Mouse (Mus musculus) midbrain, embryonic 10.5 days (tissue): ENCODE measurements around the gene Xpot. TPM values are rescaled to one million over a fixed set of nuclear protein-coding genes. Genes with fewer than 3 reads are reported as not detected.

ENCODE experiments used
- DNase-seq: peaks from one replicate; pipeline ENCODE4 v3.0.0-alpha.2; 2017; ENCODE audit warnings: low spot score
- H3K27ac ChIP-seq: fragments of 300-500 bp; sonication (generic); replicated peaks from 2 replicates; pipeline ENCODE4 v1.5.1; 2016; ENCODE audit warnings: mild to moderate bottlenecking
- H3K27me3 ChIP-seq: fragments of 300-500 bp; sonication (generic); 2 replicates; pipeline ENCODE4 v1.6.1; 2016; ENCODE audit warnings: low read depth, mild to moderate bottlenecking; ENCODE audit not compliant: poor library complexity, severe bottlenecking
- H3K36me3 ChIP-seq: fragments of 300-500 bp; sonication (generic); 2 replicates; pipeline ENCODE4 v1.6.1; 2016; ENCODE audit warnings: mild to moderate bottlenecking, moderate library complexity
- H3K4me1 ChIP-seq: fragments of 300-500 bp; sonication (generic); 2 replicates; pipeline ENCODE4 v1.6.1; 2016
- H3K4me3 ChIP-seq: fragments of 300-500 bp; sonication (generic); 2 replicates; pipeline ENCODE4 v1.5.1; 2016; ENCODE audit warnings: mild to moderate bottlenecking, moderate library complexity
- H3K9me3 ChIP-seq: fragments of 300-500 bp; sonication (generic); replicated peaks from 2 replicates; pipeline ENCODE4 v1.6.1; 2016; ENCODE audit warnings: mild to moderate bottlenecking
- WGBS: fragments of 180-500 bp; shearing (Covaris S2); methylation state at CpG from one replicate; pipeline ENCODE4 v1.1.7; 2016; 5-methylcytosine and 5-hydroxymethylcytosine counted together
- polyA plus RNA-seq: library from polyadenylated mRNA; unstranded; fragments of >200 nt; fragmentation: Nextera tagmentation; extraction: Ambion mirVana; gene quantifications from 2 replicates; pipeline ENCODE4 v1.2.1, GENCODE M21; 2016

The Xpot gene
- polyA plus RNA-seq, 1 experiment from 2014 or later: 54.7 TPM

GRCm38 (mm10) chr10:121640150-121640930 is 14.2 kb upstream of the Xpot start:
- 52% methylated on average over 6 of the region's 6 CpGs for WGBS
- Histone ChIP-seq H3K9me3 (no peaks in the 10 kb centered on the region), H3K27me3 (peaks cover 49% of the 10 kb centered on the region), H3K4me1 (peaks cover 29% of the 10 kb centered on the region), H3K36me3 (no peaks in the 10 kb centered on the region), H3K27ac (no peak overlapping the region), H3K4me3 (no peak overlapping the region)
- DNase-seq: peak; percentile 50

- H3K9me3 ChIP-seq: no peaks in the 10 kb centered on the region
- H3K27me3 ChIP-seq: peaks cover 48% of the 10 kb centered on the region
- peaks cover 29% of the 10 kb centered on the region for H3K4me1 ChIP-seq
- no peaks in the 10 kb centered on the region for H3K36me3 ChIP-seq
- no peak overlapping the region for H3K4me3 ChIP-seq
- H3K27ac ChIP-seq: no peak overlapping the region
- DNase-seq: no peak
- WGBS: 81% methylated on average over 5 of the region's 5 CpGs
These were observed 13.4 kb upstream of the Xpot start for GRCm38 (mm10) chr10:121639573-121639972.

GRCm38 (mm10) chr10:121636276-121636675 is 10.1 kb upstream of the Xpot start:
- Histone ChIP-seq H3K9me3 (no peaks in the 10 kb centered on the region), H3K36me3 (no peaks in the 10 kb centered on the region), H3K27ac (no peak overlapping the region), H3K27me3 (peaks cover 15% of the 10 kb centered on the region), H3K4me1 (peaks cover 16% of the 10 kb centered on the region), H3K4me3 (no peak overlapping the region)
- DNase-seq: no peak
- WGBS: 93% methylated on average over 6 of the region's 6 CpGs

GRCm38 (mm10) chr10:121634159-121634558 is 8.0 kb upstream of the Xpot start:
- Histone ChIP-seq H3K27me3 (no peaks in the 10 kb centered on the region), H3K36me3 (no peaks in the 10 kb centered on the region), H3K4me1 (no peaks in the 10 kb centered on the region), H3K4me3 (no peak overlapping the region), H3K27ac (no peak overlapping the region), H3K9me3 (no peaks in the 10 kb centered on the region)
- WGBS: 74% methylated on average over 1 of the region's 1 CpGs
- DNase-seq: no peak

GRCm38 (mm10) chr10:121628561-121629040 is 2.5 kb upstream of the Xpot start:
- H3K4me1 ChIP-seq: peaks cover 24% of the 10 kb centered on the region
- 88% methylated on average over 6 of the region's 6 CpGs for WGBS
- no peaks in the 10 kb centered on the region for H3K36me3 ChIP-seq
- no peak overlapping the region for H3K27ac ChIP-seq
- no peak overlapping the region for H3K4me3 ChIP-seq
- DNase-seq: no peak
- no peaks in the 10 kb centered on the region for H3K9me3 ChIP-seq
- no peaks in the 10 kb centered on the region for H3K27me3 ChIP-seq

- Histone ChIP-seq H3K4me3 (0 out of 2 replicates have a peak overlapping the region, but pooled peaks have one; percentile 80), H3K27me3 (no peaks in the 10 kb centered on the region), H3K9me3 (no peaks in the 10 kb centered on the region), H3K27ac (0 out of 2 replicates have a peak overlapping the region, but pooled peaks have one; percentile 95), H3K36me3 (peaks cover 8% of the 10 kb centered on the region), H3K4me1 (peaks cover 26% of the 10 kb centered on the region)
- 90% methylated on average over 10 of the region's 10 CpGs for WGBS
- DNase-seq: no peak
These were observed 1.2 kb upstream of the Xpot start for GRCm38 (mm10) chr10:121627216-121627852.

GRCm38 (mm10) chr10:121625407-121626185 is 536 bp downstream of the Xpot start:
- Histone ChIP-seq H3K4me3 (peak overlapping the region; percentile 80), H3K36me3 (peaks cover 25% of the 10 kb centered on the region), H3K4me1 (peaks cover 26% of the 10 kb centered on the region), H3K27ac (peak overlapping the region; percentile 95), H3K9me3 (no peaks in the 10 kb centered on the region), H3K27me3 (no peaks in the 10 kb centered on the region)
- DNase-seq: no peak
- WGBS: 2% methylated on average over 41 of the region's 41 CpGs

GRCm38 (mm10) chr10:121625006-121625405 is 1.1 kb downstream of the Xpot start:
- 34% methylated on average over 9 of the region's 9 CpGs for WGBS
- Histone ChIP-seq H3K4me3 (peak overlapping the region; percentile 80), H3K9me3 (no peaks in the 10 kb centered on the region), H3K36me3 (peaks cover 31% of the 10 kb centered on the region), H3K4me1 (peaks cover 26% of the 10 kb centered on the region), H3K27ac (peak overlapping the region; percentile 95; the same call in 1 of the 2 replicates), H3K27me3 (no peaks in the 10 kb centered on the region)
- DNase-seq: no peak

- Histone ChIP-seq H3K36me3 (peaks cover 45% of the 10 kb centered on the region), H3K27me3 (no peaks in the 10 kb centered on the region), H3K4me1 (peaks cover 26% of the 10 kb centered on the region), H3K9me3 (no peaks in the 10 kb centered on the region), H3K4me3 (no peak overlapping the region), H3K27ac (no peak overlapping the region)
- DNase-seq: no peak
- WGBS: 90% methylated on average over 7 of the region's 7 CpGs
These were observed 2.5 kb downstream of the Xpot start for GRCm38 (mm10) chr10:121623670-121624069.

- 92% methylated on average over 6 of the region's 6 CpGs for WGBS
- no peak overlapping the region for H3K4me3 ChIP-seq
- peaks cover 56% of the 10 kb centered on the region for H3K36me3 ChIP-seq
- peaks cover 26% of the 10 kb centered on the region for H3K4me1 ChIP-seq
- no peak for DNase-seq
- H3K27me3 ChIP-seq: no peaks in the 10 kb centered on the region
- H3K27ac ChIP-seq: no peak overlapping the region
- H3K9me3 ChIP-seq: no peaks in the 10 kb centered on the region
These were observed 3.7 kb downstream of the Xpot start for GRCm38 (mm10) chr10:121622431-121622830.

- Histone ChIP-seq H3K27ac (no peak overlapping the region), H3K36me3 (peaks cover 99% of the 10 kb centered on the region)
These were observed 10.2 kb downstream of the Xpot start for GRCm38 (mm10) chr10:121615935-121616334.

GRCm38 (mm10) chr10:121615146-121615870 is 10.8 kb downstream of the Xpot start:
- Histone ChIP-seq H3K4me1 (no peaks in the 10 kb centered on the region), H3K27me3 (no peaks in the 10 kb centered on the region), H3K27ac (no peak overlapping the region), H3K36me3 (peaks cover 99% of the 10 kb centered on the region), H3K4me3 (no peak overlapping the region), H3K9me3 (no peaks in the 10 kb centered on the region)
- 90% methylated on average over 13 of the region's 13 CpGs for WGBS
- no peak for DNase-seq

More at GRCm38 (mm10) chr10:121615935-121616334, 10.2 kb downstream of the Xpot start:
- Histone ChIP-seq H3K4me3 (no peak overlapping the region), H3K27me3 (no peaks in the 10 kb centered on the region), H3K4me1 (no peaks in the 10 kb centered on the region), H3K9me3 (no peaks in the 10 kb centered on the region)
- no peak for DNase-seq
- WGBS: 47% methylated on average over 7 of the region's 7 CpGs
